Mouse (Mus musculus): Measurements from ENCODE around the gene Lrch1. TPM values are rescaled to one million over a fixed set of nuclear protein-coding genes. Genes with fewer than 3 reads are reported as not detected.

The Lrch1 gene
- polyA plus RNA-seq, 1 experiment from 2014 or later: 12.2 TPM

DNA sequence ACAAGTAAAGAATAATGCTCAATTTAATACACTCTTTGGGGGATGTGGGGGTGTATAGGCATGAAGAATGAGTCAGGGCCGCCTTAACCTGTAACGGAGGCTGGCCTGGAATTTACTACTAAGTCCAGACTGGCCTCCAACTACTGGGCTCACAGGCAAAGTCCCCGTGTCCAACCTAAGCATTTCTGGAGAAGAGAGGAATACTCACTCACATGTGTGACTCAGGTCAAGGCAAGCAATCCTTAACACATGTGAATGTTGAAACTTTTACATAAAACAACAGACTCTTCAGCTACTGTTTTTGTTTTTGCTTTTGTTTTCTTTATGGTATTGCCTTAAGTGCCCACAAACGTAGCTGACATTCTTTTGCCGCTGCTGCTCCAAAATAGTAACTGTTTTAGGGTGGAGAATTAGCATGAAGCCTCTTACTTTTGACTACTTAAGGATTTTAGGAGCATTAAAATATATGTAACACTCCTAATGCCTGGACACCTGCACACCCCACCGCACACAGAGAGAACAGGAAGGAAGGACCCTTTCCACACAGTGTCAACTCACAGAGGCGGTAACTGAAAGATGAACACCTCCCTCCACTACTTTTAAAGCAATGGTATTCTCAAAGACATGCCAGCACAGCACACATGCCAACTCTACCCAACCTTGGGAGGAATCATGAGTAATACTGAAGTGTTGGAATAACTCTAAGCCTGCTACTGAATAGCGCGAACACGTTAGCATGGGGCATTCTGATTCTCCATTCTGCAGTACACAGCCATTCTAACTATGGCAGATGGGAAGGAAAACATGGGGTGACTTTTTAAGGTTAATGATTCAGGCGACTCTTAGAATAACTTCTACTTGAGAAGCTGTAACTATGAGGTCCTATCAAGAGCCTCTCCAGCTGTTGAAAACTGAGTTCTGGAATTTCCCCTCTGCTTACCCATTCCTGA lies 2.1 kb downstream of the Lrch1 start:
- no peaks in the 10 kb centered on the region for H3K36me3 ChIP-seq
- peaks cover 33% of the 10 kb centered on the region for H3K4me1 ChIP-seq (replicated peaks)
- ATAC-seq (ENCODE audit: low read depth): no peak
- no peaks in the 10 kb centered on the region for H3K9me3 ChIP-seq
- WGBS: 83% methylated on average over 11 of the region's 11 CpGs
- H3K4me3 ChIP-seq: peak overlapping the region; percentile 86
- peak overlapping the region; percentile 80 for H3K4me2 ChIP-seq
- H3K27me3 ChIP-seq: no peaks in the 10 kb centered on the region
- H3K27ac ChIP-seq (replicated peaks): no peak overlapping the region
- H3K9ac ChIP-seq: peak overlapping the region; percentile 91

DNA sequence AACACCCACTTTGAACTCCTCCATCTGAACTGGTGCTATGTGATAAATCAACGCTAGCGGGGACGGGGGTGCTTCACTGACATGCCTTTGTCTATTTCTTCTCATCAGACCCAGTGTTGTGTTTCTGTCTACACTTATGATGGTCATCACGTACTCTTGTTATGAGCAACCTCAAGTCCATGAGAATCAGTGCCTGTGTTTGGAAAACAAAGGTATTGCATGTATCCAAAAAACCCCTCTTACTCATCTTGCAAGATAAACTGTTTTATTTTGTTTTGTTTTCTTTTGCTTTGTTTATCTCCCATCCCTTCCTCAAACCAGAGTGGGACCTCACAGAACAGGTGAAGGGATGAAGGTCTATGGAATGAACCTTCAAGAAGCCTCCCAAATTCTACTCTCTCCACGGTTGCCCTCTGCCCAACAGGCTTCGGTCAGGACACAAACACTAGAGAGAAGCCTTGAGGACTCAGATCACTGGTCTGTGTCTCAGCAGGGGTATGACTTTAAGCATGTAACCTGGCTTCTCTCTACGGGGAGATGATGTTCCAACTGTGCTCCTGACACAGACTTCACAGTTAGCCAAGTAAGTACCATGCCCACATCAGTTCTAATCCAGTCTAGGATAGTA lies 3.4 kb downstream of the Lrch1 start:
- no peak overlapping the region for H3K4me2 ChIP-seq
- no peak overlapping the region for H3K27ac ChIP-seq (replicated peaks)
- no peaks in the 10 kb centered on the region for H3K36me3 ChIP-seq
- H3K4me1 ChIP-seq (replicated peaks): peaks cover 33% of the 10 kb centered on the region
- 91% methylated on average over 7 of the region's 7 CpGs for WGBS
- no peak for ATAC-seq (ENCODE audit: low read depth)
- H3K9ac ChIP-seq: no peak overlapping the region
- H3K4me3 ChIP-seq: no peak overlapping the region
- no peaks in the 10 kb centered on the region for H3K9me3 ChIP-seq
- H3K27me3 ChIP-seq: no peaks in the 10 kb centered on the region

DNA sequence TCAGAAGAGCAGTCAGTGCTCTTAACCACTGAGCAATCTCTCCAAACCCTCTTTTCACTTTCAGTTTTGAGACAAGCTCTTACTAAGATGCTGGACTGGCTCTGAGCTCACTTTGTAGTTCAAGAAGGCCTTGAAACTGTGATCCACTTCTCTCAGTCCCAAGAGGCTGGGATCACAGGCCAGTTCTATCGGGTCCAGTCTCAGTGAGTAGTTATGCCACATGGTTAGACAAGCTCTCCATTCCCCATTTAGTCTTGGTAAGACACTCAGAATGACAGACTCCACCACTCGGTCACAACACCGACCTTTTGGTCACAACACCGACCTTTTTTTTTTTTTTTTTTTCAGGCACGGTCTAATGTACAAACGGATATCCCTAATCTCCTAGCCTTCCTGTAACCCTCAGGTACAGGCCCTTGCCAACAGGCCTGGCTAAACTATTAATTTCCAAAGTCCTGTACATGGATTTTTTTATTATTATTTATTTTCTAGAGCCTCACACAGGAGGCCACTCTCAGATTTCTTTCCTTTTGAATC lies 4.0 kb downstream of the Lrch1 start:
- no peak for ATAC-seq (ENCODE audit: low read depth)
- Histone ChIP-seq H3K4me2 (no peak overlapping the region), H3K27me3 (no peaks in the 10 kb centered on the region), H3K27ac (replicated peaks) (no peak overlapping the region), H3K9ac (no peak overlapping the region), H3K36me3 (no peaks in the 10 kb centered on the region), H3K4me3 (no peak overlapping the region), H3K9me3 (no peaks in the 10 kb centered on the region), H3K4me1 (replicated peaks) (peaks cover 31% of the 10 kb centered on the region)
- WGBS: 94% methylated on average over 6 of the region's 6 CpGs

DNA sequence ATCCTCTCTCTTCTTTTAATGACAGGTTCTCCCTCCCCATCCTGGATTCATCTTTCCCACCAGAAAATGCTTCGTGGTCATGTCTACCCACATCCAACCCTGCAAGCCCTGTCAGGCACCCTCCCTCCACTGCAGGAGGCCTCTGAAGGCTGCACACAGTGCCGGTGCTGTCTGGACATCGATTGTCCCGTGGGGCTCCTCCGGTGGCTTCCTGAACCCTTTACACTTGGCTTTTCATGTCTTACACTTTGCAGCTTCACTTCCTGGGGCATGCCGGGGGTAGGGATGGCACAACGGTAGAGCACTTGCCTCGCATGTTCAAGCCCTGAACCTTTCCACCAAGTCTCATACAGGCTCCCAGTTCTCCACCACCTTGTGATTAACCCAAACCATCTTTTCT lies 4.7 kb downstream of the Lrch1 start:
- Histone ChIP-seq H3K27me3 (no peaks in the 10 kb centered on the region), H3K9ac (no peak overlapping the region), H3K4me2 (no peak overlapping the region), H3K36me3 (no peaks in the 10 kb centered on the region), H3K9me3 (no peaks in the 10 kb centered on the region), H3K4me3 (no peak overlapping the region), H3K4me1 (replicated peaks) (peaks cover 25% of the 10 kb centered on the region), H3K27ac (replicated peaks) (no peak overlapping the region)
- 78% methylated on average over 8 of the region's 8 CpGs for WGBS
- no peak for ATAC-seq (ENCODE audit: low read depth)

DNA sequence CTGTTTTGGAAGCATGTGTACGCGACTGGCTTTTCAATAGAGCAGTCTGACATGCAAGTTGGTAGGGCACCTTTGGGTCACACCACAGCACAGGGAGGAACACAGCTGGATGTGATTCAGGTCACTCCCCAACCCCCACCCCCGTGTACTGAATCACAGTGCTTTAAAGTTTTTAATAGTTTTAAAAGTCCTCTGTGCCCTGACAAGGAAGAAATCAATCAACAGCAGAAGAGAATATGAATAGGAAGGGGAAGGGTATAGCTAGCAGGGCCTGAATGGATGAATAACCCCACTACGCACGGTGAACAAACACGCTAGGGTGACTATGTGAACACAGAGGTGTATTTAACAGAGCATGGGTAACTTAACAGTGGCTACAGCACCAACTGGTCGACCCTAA lies 6.1 kb downstream of the Lrch1 start:
- H3K4me3 ChIP-seq: no peak overlapping the region
- no peaks in the 10 kb centered on the region for H3K36me3 ChIP-seq

DNA sequence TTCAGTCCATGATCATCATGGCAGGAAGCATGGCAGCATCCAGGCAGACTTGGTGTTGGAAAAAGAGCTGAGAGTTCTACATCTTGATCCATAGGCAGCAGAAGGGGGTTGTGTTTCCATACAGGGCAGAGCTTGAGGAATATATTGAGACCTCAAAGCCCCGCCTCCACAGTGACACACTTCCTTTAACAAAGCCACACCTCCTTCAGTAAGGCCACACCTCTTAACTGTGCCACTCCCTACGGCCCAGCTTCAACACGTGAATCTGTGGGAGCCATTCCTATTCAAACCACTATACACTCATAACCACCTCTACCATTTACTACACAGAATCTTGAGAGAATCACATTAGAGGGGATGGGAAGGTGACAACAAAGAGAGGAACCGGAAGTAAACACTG lies 6.9 kb downstream of the Lrch1 start:
- Histone ChIP-seq H3K4me1 (replicated peaks) (peaks cover 15% of the 10 kb centered on the region), H3K4me3 (no peak overlapping the region), H3K27me3 (no peaks in the 10 kb centered on the region), H3K9ac (no peak overlapping the region), H3K27ac (replicated peaks) (no peak overlapping the region), H3K9me3 (no peaks in the 10 kb centered on the region), H3K36me3 (no peaks in the 10 kb centered on the region), H3K4me2 (no peak overlapping the region)
- no peak for ATAC-seq (ENCODE audit: low read depth)
- 93% methylated on average over 4 of the region's 4 CpGs for WGBS

More for the DNA sequence above, 6.1 kb downstream of the Lrch1 start:
- H3K4me1 ChIP-seq (replicated peaks): peaks cover 23% of the 10 kb centered on the region
- no peaks in the 10 kb centered on the region for H3K27me3 ChIP-seq
- 83% methylated on average over 7 of the region's 7 CpGs for WGBS
- H3K27ac ChIP-seq (replicated peaks): no peak overlapping the region
- no peaks in the 10 kb centered on the region for H3K9me3 ChIP-seq
- ATAC-seq (ENCODE audit: low read depth): no peak
- H3K9ac ChIP-seq: no peak overlapping the region
- H3K4me2 ChIP-seq: no peak overlapping the region

DNA sequence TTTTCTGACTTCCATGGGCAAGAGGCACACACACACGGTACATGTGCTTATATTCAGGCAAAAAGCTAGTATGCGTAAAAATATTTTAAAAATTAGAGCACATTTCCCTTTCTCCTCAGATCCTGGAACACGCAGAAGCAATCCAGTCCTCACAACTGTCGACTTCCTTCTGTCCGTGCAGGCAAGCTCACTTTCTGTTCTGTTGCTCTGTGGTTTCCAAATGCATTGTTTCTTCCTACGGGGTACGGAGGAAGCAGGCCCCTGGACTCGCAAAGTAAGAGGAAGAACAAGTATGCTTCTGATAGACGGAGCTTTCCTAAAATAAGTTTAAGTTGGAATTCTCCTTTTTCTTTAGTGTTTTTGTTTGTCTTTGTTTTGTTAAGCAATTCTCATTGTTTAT lies 8.3 kb downstream of the Lrch1 start:
- H3K36me3 ChIP-seq: no peaks in the 10 kb centered on the region
- H3K4me2 ChIP-seq: no peak overlapping the region

DNA sequence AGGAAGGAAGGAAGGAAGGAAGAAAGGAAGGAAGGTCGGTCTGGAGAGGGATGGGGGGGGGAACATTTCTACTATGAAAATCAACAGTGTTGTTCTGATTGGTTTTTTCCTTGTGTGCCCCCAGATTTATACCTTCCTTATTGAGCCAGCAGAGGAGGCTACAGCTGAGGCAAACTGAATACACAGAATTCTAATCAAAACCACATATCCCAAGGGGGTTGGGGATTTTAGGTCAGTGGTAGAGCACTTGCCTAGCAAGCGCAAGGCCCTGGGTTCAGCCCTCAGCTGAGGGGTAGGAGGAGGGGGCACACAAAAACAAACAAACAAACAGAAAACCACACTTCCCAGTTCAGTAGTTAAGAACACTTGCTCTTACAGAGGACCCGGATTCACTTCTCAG lies 8.8 kb downstream of the Lrch1 start:
- ATAC-seq (ENCODE audit: low read depth): no peak
- no peaks in the 10 kb centered on the region for H3K27me3 ChIP-seq
- no peak overlapping the region for H3K4me2 ChIP-seq
- no peak overlapping the region for H3K9ac ChIP-seq
- WGBS: 87% methylated on average over 3 of the region's 3 CpGs
- no peak overlapping the region for H3K27ac ChIP-seq (replicated peaks)
- peaks cover 3% of the 10 kb centered on the region; the same call in 1 of the 2 replicates for H3K4me1 ChIP-seq (replicated peaks)
- no peaks in the 10 kb centered on the region for H3K9me3 ChIP-seq
- H3K4me3 ChIP-seq: no peak overlapping the region
- H3K36me3 ChIP-seq: no peaks in the 10 kb centered on the region

More for the DNA sequence above, 8.3 kb downstream of the Lrch1 start:
- Histone ChIP-seq H3K27ac (replicated peaks) (no peak overlapping the region), H3K4me3 (no peak overlapping the region), H3K27me3 (no peaks in the 10 kb centered on the region), H3K9ac (no peak overlapping the region), H3K9me3 (no peaks in the 10 kb centered on the region), H3K4me1 (replicated peaks) (peaks cover 3% of the 10 kb centered on the region; the same call in 1 of the 2 replicates)
- WGBS: 86% methylated on average over 9 of the region's 9 CpGs
- ATAC-seq (ENCODE audit: low read depth): no peak

DNA sequence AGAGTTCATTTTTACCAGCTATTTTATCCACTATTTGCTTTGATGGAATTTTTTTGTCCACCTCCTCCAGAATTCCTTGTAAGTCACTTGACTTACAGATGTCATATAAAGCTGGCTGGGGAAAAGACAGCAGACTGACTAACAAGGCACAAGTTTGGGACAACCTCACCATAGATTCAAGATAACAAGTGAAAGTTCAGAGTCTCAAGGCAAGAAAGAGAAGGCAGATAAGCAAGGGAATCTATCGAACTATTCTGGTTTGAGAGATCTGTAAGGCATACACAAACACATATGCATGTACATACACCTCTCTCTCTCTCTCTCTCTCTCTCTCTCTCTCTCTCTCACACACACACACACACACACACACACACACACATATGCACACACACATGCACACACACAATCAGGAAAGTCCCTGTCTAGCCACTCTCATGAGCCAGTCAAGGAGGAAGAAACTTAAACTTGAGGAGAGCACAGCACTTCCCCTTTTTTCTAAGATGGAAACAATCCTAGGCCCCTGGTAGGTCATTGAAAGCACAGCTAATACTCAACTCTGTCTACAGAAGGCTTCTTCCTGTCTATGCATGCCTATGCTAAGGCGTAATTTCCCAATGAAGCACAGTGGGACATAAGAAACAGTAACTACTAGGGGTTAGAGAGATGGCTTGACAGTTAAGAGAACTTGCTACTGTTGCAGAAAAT lies 11.0 kb downstream of the Lrch1 start:
- no peaks in the 10 kb centered on the region for H3K9me3 ChIP-seq
- no peak for ATAC-seq (ENCODE audit: low read depth)
- H3K27me3 ChIP-seq: no peaks in the 10 kb centered on the region
- no peaks in the 10 kb centered on the region for H3K4me1 ChIP-seq (replicated peaks)
- no peak overlapping the region for H3K4me2 ChIP-seq
- H3K36me3 ChIP-seq: no peaks in the 10 kb centered on the region
- 94% methylated on average over 2 of the region's 2 CpGs for WGBS
- H3K9ac ChIP-seq: no peak overlapping the region
- no peak overlapping the region for H3K27ac ChIP-seq (replicated peaks)
- H3K4me3 ChIP-seq: no peak overlapping the region

DNA sequence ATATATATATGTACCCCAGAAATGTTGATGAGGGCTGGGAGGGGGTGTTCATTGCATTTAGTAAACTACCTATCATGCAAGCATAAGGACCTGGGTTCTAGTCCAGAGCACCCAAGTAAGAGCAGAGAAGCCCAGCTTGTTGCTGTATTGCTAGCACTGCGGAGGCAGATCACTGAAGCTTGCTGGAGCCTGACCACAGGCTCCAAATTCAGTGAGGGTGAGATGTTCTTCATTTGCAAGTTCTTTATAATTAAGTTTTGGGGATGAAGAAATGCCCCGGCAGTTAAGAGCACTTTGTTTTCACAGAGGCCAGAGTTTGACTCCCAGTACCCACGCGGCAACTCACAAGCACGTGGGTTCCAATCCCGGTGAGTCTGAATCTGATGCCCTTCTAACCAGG lies 12.6 kb downstream of the Lrch1 start:
- no peaks in the 10 kb centered on the region for H3K36me3 ChIP-seq
- no peak overlapping the region for H3K27ac ChIP-seq (replicated peaks)
- H3K4me1 ChIP-seq (replicated peaks): no peaks in the 10 kb centered on the region
- H3K9ac ChIP-seq: no peak overlapping the region
- no peak overlapping the region for H3K4me3 ChIP-seq
- no peak for ATAC-seq (ENCODE audit: low read depth)
- no peaks in the 10 kb centered on the region for H3K9me3 ChIP-seq
- no peak overlapping the region for H3K4me2 ChIP-seq
- no peaks in the 10 kb centered on the region for H3K27me3 ChIP-seq
- 97% methylated on average over 6 of the region's 6 CpGs for WGBS

DNA sequence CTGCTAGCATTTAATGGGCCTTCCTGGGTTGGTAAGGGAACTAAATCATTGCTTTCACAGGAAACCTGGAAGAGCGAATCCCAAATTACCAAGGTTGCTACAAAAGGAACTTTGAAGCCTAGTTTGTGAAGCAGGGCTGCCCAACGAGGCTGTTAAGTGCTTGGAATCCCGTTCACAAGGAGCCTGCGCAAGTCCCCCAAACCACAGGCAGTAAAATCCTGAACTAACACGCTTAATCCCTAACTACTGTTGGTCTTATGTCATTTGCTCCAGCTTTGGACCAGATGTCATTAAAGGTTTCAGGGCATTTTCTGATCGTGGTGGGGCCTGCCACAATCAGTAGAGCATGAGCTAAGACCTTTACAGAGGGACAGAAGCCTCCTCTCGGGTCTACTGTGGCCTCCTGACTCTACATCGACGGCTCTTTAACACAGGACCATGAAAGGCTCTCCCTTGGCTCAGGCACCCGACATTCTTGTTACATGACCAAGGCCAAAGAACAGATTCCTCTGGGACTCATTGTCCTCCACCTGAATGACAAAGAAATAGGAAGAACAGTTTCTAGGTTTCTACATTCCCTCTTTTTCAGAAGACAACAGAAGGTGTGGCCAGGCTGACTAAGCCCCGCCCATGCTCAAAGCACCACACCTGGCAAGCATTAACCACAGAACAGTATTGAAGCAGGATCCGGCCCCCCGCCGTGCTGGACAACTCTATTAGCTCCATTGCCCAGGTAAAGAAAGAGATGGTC lies 13.5 kb downstream of the Lrch1 start:
- Histone ChIP-seq H3K9ac (no peak overlapping the region), H3K27ac (replicated peaks) (no peak overlapping the region), H3K36me3 (no peaks in the 10 kb centered on the region), H3K4me2 (no peak overlapping the region), H3K9me3 (no peaks in the 10 kb centered on the region), H3K27me3 (no peaks in the 10 kb centered on the region), H3K4me1 (replicated peaks) (no peaks in the 10 kb centered on the region), H3K4me3 (no peak overlapping the region)
- WGBS: 85% methylated on average over 14 of the region's 14 CpGs
- no peak for ATAC-seq (ENCODE audit: low read depth)
